Mouse (Mus musculus): ENCODE results near the gene 1810046K07Rik.
A peak's percentile ranks its signal among the peaks of the same experiment; 100 is the strongest.

1810046K07Rik gene

DNA sequence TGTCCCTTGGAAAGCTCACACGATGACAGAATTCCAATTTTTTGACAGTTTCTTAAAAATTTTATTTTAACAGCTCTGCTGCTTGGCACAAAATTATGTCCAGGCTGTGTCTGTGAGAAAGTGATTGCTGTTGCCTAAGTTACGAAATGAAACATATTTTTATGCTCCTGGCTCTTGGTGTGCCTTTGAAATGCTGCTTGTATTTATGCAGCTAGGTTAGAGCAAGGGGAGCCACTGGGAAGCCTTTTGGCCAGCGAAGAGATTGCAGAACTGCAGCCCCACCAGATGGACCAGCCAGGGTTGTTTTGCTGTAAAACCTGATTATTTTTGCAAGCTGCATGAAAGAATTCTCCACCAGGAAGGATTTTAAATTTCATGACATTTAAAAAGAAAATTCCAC lies 23.6 kb downstream of the 1810046K07Rik start:
- no peak for DNase-seq (ENCODE audit: extremely low read depth, low read depth)

DNA sequence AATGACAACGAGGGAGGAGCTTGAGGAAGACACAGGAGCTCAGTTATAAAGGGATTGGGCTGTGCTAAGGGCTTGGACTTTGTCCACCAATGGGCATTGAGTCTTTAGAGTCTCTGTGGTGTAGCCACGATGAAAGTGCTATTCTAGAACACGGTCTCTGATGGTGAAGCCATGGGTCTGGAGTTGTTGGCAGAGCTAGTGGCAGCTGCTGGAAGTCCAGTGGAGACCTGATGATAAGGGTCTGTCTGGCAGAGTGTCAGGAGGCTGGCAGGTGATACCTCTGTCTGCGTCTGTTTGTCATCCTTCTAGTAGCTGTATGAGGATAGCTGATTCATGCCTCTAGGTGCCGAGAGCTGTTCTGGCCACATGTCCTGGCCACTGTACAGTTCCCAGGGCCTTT lies 24.7 kb downstream of the 1810046K07Rik start:
- DNase-seq (ENCODE audit: extremely low read depth, low read depth), result no peak

DNA sequence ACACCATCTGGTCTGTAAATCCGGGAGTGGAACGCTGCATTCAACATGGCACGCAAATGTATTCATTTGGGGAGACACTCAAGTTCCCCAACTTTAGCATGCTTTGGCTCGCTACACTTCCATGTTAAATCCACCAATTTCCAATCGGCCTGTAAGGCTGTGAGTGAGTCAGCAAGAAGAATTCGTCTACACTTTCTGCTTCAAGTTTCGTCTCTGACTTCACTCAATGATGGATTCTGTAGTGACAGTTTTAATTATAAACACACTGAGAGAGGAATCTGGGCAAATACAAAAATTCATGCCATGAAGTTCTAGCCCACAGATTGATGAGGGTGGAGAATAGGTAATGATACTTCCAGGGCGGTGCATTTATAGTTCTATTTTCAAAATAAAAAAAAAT lies 35.2 kb downstream of the 1810046K07Rik start:
- no peak for DNase-seq (ENCODE audit: extremely low read depth, low read depth)

DNA sequence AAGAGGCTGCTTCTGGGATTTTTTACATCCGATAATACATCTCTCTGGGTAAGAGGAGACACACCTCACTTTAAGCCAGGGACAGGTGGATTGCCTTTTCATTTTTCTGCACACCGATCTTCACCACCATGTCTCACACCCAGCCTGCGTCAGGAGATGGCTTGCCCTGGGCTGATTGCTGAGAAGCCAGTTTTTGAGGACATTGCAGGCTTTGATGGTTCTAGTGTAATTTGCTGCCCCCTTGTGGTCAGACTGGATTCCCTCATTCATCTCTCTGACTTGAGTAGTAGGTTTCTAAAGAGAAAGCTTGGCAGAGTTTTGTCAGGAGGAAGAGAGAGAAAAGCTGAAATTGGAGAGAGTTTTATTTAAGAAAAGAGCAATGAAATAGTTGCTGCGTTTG lies 36.0 kb downstream of the 1810046K07Rik start:
- DNase-seq (ENCODE audit: extremely low read depth, low read depth), result peak; percentile 60

DNA sequence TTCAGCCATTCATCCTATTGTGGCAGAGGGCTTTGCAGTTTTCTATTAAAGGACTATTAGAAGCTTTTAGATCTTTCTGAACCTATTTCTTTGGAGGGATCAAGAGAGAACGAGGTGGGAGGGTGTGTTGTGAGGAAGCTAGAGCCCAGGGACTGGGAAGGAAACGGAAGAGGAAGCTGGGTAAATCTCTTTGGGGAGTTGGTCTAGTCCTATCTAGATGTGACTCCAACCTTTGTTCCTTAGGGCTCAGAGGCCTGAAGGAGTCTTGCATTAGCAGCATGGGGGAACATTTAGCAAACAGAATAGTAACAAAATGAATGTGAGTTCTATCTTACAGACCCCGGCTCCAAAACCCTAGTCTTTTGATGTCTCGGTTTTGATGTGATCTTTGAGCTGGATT lies 37.7 kb downstream of the 1810046K07Rik start:
- no peak for DNase-seq (ENCODE audit: extremely low read depth, low read depth)

DNA sequence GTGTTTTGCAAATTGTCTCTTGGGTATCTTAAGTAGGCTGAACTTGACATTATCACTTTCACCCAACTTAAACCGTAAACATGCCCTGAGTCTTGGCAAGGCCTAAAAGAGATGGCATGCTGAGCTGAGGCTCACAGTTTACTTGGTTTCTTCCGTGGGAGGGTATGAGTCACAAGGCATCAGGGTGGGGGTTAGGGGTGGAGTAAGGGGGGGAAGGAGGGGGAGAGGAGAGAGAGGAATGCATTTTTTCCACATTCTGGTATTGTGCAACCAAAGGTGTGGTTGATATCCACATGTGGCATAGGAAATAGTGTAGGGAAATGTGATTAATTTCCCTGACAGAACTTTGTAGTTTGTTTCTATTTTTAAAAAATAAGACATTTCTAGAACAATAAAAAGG lies 42.6 kb downstream of the 1810046K07Rik start:
- DNase-seq (ENCODE audit: extremely low read depth, low read depth), result no peak

DNA sequence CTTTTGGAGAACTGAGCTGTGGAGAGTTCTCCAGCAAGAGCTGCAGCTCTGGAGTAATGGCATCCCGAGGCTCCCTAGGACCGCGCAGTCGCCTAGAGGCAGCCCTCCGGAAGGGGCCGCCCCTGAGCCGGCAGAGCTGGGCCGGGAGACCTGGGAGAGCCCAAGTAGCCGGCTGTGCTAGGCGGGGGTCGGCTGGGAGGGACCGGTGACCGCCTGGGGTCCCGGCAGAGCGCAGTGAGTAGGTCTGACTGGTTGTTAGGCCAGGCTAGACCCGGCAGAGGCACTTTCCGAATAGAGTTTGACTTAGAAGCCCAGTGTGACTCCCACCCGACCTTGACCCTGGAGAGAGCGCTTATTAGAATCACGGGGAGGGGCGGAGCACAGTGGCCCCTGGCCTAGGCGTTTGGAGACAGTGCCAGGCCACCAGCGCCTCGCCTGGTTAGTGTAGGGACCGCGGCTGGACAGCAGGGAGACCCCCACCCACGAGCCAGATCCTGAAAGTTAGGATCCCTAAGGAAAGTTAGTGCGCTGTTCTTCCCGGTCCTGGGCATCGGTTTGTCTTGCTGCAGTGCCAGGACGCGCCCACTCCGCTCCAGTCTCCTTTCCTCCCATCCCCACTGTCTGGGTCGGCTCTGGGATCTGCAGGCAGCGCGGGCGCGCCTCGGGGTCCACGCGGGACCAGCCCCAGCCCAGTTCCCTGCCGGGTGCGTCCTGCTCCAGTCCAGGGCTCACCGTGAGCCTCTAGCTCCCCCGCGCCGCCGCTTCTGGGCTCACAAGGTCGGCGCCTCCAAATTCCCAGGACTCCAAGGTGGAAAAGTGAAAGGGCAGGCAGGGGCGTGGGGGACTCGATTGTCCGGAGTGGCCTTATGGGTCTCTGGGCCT lies 50.0 kb downstream of the 1810046K07Rik start, which contains the start of gene Colca2:
Colca2 (minus strand) TSS at position 70 of the 882 bp plus-strand sequence.
- DNase-seq (ENCODE audit: extremely low read depth, low read depth), result no peak

DNA sequence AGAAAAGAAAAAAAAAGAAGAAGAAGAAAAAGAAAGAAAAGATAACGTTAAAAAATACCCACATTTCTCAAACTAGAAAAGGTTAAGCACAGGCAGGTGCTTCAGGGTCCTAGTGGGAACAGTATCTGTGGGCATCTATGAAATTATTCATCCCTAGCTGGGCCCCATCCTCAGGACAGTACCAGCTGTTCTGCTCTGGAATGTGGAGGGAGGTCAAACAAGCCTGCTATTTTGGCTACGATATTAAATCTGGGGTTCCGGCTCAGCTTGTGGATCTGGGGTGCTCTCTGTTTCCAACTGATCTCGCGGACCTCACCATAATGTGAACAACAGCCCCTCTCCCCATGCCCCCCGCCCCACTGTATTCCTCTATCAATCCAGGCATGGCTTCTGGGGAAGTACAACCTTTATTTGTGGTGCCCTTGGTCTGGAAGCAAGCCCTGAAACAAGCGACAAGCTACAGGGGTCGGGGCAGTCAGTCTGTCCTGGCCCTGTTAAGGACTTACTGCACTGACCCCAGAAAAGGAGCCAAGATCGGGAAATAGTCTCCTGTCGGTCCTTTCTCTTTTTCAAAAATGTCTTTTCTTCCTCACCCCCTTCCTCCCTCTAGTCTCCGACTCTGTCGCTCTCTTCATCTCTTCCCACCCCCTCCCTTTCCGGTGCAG lies 50.8 kb downstream of the 1810046K07Rik start:
- DNase-seq (ENCODE audit: extremely low read depth, low read depth), result no peak

DNA sequence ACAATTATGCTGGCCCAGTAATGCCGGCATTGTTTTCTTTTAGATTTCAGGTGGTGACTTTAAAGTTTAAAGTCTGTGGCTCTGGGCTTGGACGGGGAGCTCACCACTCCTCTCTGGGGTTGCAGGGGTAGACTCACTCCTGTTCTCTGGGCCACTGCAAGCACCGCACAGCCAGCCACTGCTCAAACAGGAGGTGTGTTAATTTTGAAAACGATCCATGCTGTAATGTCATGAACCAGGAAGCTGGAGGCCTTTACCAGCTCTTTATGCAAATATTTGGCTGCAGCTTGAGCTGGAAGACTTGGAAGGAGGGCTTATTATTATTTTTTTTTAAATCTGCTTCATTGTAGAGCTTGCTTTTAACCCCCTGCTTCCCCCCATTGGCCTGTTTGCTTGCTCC lies 54.0 kb downstream of the 1810046K07Rik start:
- no peak for DNase-seq (ENCODE audit: extremely low read depth, low read depth)

DNA sequence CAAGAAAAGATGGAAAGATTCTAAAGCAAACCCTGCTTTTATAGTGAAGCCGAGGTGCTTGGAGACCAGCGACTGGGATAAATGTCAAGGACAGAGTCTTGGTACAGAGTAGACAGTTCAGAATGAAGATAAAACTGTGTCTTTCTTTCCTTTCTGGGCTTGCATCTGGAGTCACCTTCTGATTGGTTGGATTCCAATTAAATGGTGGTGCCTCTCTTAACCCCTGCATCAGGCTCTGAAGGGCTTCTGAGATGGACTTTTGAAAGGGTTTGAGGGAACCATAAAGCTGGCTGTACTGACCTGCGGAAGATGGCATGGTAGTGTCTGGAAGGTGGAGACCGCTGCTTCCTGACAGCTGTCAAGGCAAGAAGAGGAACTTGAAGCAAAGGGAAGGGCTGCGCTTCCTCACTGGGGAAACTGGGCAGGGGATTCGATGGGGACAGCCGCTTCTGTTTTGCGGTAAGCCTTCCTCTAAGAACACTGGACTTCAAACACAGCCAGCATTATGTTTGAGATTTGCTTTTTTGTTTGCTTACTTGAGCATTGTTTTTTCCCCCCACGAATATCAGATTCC lies 55.0 kb downstream of the 1810046K07Rik start:
- peak; percentile 41 for DNase-seq (ENCODE audit: extremely low read depth, low read depth)

DNA sequence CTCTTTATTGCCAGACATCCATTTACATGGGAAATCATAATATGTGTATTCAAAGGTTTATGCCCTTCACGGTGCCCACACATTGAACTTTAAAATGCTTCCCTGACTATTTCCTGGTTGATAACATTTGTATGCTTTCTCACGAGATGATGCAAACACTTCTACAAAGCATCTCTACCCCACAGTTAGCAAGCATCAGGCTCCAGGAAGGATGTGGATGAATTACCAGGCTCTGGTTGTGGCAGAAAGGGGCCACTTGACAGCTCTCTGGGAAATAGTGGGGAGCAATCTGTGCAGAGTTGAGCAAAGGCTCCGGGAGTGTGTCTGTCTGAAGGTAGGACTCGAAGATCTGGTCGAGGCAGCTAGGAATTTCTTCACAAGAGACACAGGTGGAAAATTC lies 56.6 kb downstream of the 1810046K07Rik start:
- no peak for DNase-seq (ENCODE audit: extremely low read depth, low read depth)

DNA sequence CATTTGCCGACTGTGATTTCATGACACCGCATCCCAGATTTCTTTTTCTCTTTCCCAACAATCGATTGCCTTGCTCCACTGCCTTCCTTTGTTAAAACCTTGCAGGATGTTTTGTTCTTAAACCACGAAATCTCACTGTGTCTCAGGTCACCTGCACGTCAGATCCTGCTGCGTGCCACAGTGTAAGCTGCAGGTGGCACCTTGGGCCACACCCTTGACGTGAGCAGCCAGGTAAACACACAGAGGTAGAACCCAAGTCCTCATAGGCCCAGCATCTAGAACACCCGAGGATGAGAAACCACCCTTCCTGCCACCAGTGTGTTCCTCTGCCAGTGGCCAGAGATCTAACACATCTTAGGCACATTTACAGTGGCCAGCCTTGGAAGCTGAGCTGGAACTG lies 57.6 kb downstream of the 1810046K07Rik start:
- no peak for DNase-seq (ENCODE audit: extremely low read depth, low read depth)

DNA sequence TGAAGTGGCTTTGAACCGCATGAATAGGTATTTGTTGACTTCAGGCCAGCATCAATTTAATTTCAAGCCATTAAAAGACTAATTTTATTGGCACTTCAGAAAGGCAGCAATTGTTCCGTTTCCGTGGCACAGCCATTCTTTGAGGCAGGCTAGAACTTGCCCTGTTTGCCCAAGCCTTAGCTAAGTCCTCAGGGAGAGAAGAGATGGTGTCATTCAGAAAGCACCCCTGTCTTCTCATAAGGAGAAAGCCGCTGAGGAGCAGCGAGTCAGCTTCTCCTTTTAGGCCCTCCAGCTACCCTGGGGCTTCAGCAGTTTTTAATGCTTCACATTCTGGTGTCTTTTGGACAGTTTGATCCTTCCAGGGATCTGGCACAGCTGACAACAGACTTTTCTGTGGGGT lies 59.9 kb downstream of the 1810046K07Rik start:
- DNase-seq (ENCODE audit: extremely low read depth, low read depth), result no peak

DNA sequence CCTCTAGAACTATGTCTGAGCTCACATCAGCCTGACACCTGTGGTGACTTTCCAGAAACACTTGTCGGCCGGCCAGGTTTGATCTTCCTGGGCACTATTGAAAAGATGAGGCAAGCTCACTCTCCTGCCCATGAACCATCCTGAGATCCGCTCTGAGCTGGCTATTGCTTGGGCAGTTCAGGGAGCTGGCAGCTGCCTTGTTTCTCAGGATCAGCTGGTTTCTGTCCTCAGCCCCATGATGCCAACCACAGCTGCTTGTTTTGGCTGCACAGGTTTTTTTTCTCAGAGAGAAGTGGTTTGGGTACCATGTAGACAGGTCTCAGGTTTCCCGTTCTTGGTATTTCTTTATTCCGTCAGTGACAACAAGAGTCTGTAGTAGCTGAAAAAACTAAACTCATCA lies 70.3 kb downstream of the 1810046K07Rik start:
- no peak for DNase-seq (ENCODE audit: extremely low read depth, low read depth)

DNA sequence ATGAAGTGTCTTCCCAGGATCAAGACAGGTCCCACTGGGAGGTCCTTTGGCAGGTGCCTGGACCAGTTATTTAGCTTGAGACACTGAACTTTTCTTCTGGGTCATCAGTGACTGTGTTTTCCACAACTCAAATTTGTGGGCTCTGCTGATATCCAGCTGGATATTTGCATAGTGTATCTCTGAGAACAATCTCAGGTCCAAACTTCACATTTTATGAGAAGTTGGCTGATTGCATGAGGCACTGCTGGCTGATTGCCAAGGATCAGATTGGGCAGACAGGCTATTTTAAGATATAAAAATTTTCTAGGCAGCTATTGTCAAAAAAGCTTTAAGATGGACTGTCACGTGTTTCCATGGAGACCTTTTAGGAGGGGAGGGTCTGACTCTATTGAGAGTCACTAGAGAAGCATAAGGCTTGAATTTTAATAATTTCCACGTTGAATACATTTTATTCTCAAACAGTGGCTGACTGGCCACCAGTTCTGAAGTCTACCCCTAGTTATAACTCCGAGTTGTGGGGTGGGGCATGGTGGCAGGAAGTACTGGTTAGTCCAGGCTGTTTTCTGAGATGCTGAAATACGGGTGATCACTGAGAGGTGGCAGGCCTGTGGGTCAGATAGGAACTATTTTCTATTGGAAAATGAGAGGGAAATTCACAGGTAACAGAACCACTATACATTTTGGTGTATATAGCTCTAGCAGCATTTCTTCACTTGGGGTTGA lies 71.8 kb downstream of the 1810046K07Rik start:
- DNase-seq (ENCODE audit: extremely low read depth, low read depth), result no peak

All from MEL-GATA-1-ER (cell line).